8 mouse cellular contexts compared by ENCODE assay signal in genomic region chr11:106065923-106066571, GRCm38 (mm10). TPM values are rescaled to one million over a fixed set of nuclear protein-coding genes. Genes with fewer than 3 reads are reported as not detected.
DNase-seq lines count a peak whose midpoint lies in the region; ATAC-seq and TF ChIP-seq lines count a peak whose summit lies in the region.

Gene Taco1, plus strand, starts transcription at chr11:106066061.

- peak within 1 kb of the TSS; percentile 82 for H3ac ChIP-seq in C2C12 (ENCODE audit: control insufficient read depth, insufficient read length, low read depth)
- H3ac ChIP-seq in myocyte (ENCODE audit: control insufficient read depth, insufficient read length) = peak within 1 kb of the TSS; percentile 70

- no peaks in the 10 kb centered on the region for H3K27me3 ChIP-seq in C2C12 (ENCODE audit: control insufficient read depth, insufficient read depth, insufficient read length)
- no peaks in the 10 kb centered on the region for H3K27me3 ChIP-seq in erythroblast, embryonic 14.5 days (ENCODE audit: control insufficient read depth)
- no peaks in the 10 kb centered on the region for H3K27me3 ChIP-seq in heart, embryonic 11.5 days (ENCODE audit: control insufficient read depth, insufficient read depth, low read length)
- H3K27me3 ChIP-seq in kidney, embryonic 16.5 days (ENCODE audit: insufficient read depth, low read length) = no peaks in the 10 kb centered on the region
- no peaks in the 10 kb centered on the region for H3K27me3 ChIP-seq in liver, adult 2 months (ENCODE audit: control insufficient read depth, insufficient read depth, low read length)
- no peaks in the 10 kb centered on the region for H3K27me3 ChIP-seq in myocyte (ENCODE audit: control insufficient read depth, insufficient read depth, insufficient read length)
- H3K27me3 ChIP-seq in splenic B cell, adult 2 months (ENCODE audit: control insufficient read depth, insufficient read depth, low read length, poor library complexity, severe bottlenecking) = no peaks in the 10 kb centered on the region

- ATAC-seq in heart, embryonic 11.5 days (replicated peaks; ENCODE audit: insufficient number of reproducible peaks, low FRiP score, low TSS enrichment) = peak; percentile 90
- peak; percentile 98 for ATAC-seq in kidney, embryonic 16.5 days (ENCODE audit: low FRiP score, low TSS enrichment)

- H3K4me3 ChIP-seq in C2C12 (ENCODE audit: insufficient read depth, poor library complexity, severe bottlenecking) (peak within 1 kb of the TSS; percentile 97), myocyte (peak within 1 kb of the TSS; percentile 97)
- peak within 1 kb of the TSS; percentile 97 for H3K4me3 ChIP-seq in erythroblast, embryonic 14.5 days (replicated peaks)
- peak within 1 kb of the TSS; percentile 71 for H3K4me3 ChIP-seq in heart, embryonic 11.5 days (ENCODE audit: low read depth, low read length)
- H3K4me3 ChIP-seq in kidney, embryonic 16.5 days (ENCODE audit: low read length) = peak within 1 kb of the TSS; percentile 96
- H3K4me3 ChIP-seq in liver, adult 2 months (ENCODE audit: insufficient read depth, low read depth, low read length) = peak within 1 kb of the TSS; percentile 67

- H3K4me1 ChIP-seq in erythroblast, embryonic 14.5 days (ENCODE audit: control insufficient read depth) = peaks cover 31% of the 10 kb centered on the region
- H3K4me1 ChIP-seq in heart, embryonic 11.5 days (ENCODE audit: control insufficient read depth, insufficient read depth, low read length) = no peaks in the 10 kb centered on the region
- peaks cover 7% of the 10 kb centered on the region; the same call in 1 of the 2 replicates for H3K4me1 ChIP-seq in kidney, embryonic 16.5 days (ENCODE audit: insufficient read depth, low read length)
- peaks cover 9% of the 10 kb centered on the region for H3K4me1 ChIP-seq in liver, adult 2 months (ENCODE audit: control insufficient read depth, insufficient read depth, low read length)

- H3K79me2 ChIP-seq in C2C12 (ENCODE audit: control insufficient read depth, insufficient read depth) (peaks cover 19% of the 10 kb centered on the region), myocyte (ENCODE audit: control insufficient read depth, insufficient read depth) (peaks cover 11% of the 10 kb centered on the region)
- H3K79me2 ChIP-seq in liver, adult 2 months (ENCODE audit: control insufficient read depth, insufficient read depth, low read length) = peaks cover 3% of the 10 kb centered on the region

- H3K79me3 ChIP-seq in C2C12 (ENCODE audit: low read depth) = peaks cover 8% of the 10 kb centered on the region

- peak; percentile 28; the same call in 1 of the 2 replicates for TF ChIP-seq POLR2A in brain, embryonic 14.5 days (IDR thresholded peaks at IDR 0.05; ENCODE audit: borderline replicate concordance, extremely low read depth, insufficient read depth, insufficient read length, poor library complexity, severe bottlenecking)
- TF ChIP-seq POLR2A in liver, adult 2 months (IDR thresholded peaks at IDR 0.05; ENCODE audit: extremely low read depth, insufficient read depth, low read length) = peak; percentile 59; the same call in 1 of the 2 replicates
- TF ChIP-seq POLR2A in myocyte (IDR thresholded peaks at IDR 0.05; ENCODE audit: insufficient read length, low read depth) = peak; percentile 77

- H3K9me3 ChIP-seq in erythroblast, embryonic 14.5 days (ENCODE audit: control insufficient read depth, low read length) = no peaks in the 10 kb centered on the region
- H3K9me3 ChIP-seq in heart, embryonic 11.5 days (replicated peaks; ENCODE audit: control insufficient read depth, low read length) = no peaks in the 10 kb centered on the region
- H3K9me3 ChIP-seq in kidney, embryonic 16.5 days (ENCODE audit: low read length) = no peaks in the 10 kb centered on the region

- H3K36me3 ChIP-seq in C2C12 (ENCODE audit: control insufficient read depth, insufficient read depth) = peaks cover 6% of the 10 kb centered on the region
- H3K36me3 ChIP-seq in erythroblast, embryonic 14.5 days (ENCODE audit: control insufficient read depth) = peaks cover 11% of the 10 kb centered on the region
- no peaks in the 10 kb centered on the region for H3K36me3 ChIP-seq in heart, embryonic 11.5 days (ENCODE audit: control insufficient read depth, insufficient read depth, low read length)
- no peaks in the 10 kb centered on the region for H3K36me3 ChIP-seq in kidney, embryonic 16.5 days (ENCODE audit: insufficient read depth, low read length)
- peaks cover 6% of the 10 kb centered on the region; the same call in 1 of the 2 replicates for H3K36me3 ChIP-seq in liver, adult 2 months (ENCODE audit: control insufficient read depth, insufficient read depth, low read length)
- H3K36me3 ChIP-seq in myocyte (ENCODE audit: control insufficient read depth, insufficient read depth) = peaks cover 5% of the 10 kb centered on the region
- H3K36me3 ChIP-seq in splenic B cell, adult 2 months (ENCODE audit: control insufficient read depth, insufficient read depth, low read length, poor library complexity, severe bottlenecking) = no peaks in the 10 kb centered on the region

- peak within 1 kb of the TSS; percentile 81 for H3K9ac ChIP-seq in heart, embryonic 11.5 days (ENCODE audit: low read depth, low read length)
- H3K9ac ChIP-seq in kidney, embryonic 16.5 days (replicated peaks; ENCODE audit: low read length) = peak within 1 kb of the TSS; percentile 89
- peak within 1 kb of the TSS; percentile 88 for H3K9ac ChIP-seq in liver, adult 2 months (ENCODE audit: low read depth, low read length)

- peak within 1 kb of the TSS; percentile 78 for H3K27ac ChIP-seq in heart, embryonic 11.5 days (ENCODE audit: low read depth, low read length)
- H3K27ac ChIP-seq in kidney, embryonic 16.5 days (ENCODE audit: low read length) = peak within 1 kb of the TSS; percentile 90
- H3K27ac ChIP-seq in liver, adult 2 months (replicated peaks; ENCODE audit: insufficient read depth, low read depth, low read length) = peak within 1 kb of the TSS; percentile 45

- peak within 1 kb of the TSS; percentile 89 for H3K4me2 ChIP-seq in heart, embryonic 11.5 days
- peak within 1 kb of the TSS; percentile 77 for H3K4me2 ChIP-seq in kidney, embryonic 16.5 days (replicated peaks; ENCODE audit: low read depth, low read length)
- H3K4me2 ChIP-seq in myocyte (ENCODE audit: low read depth) = peak within 1 kb of the TSS; percentile 98

- WGBS in heart, embryonic 11.5 days (ENCODE audit: insufficient replicate concordance) = under 1% methylated on average over 49 of the region's 49 CpGs
- WGBS in kidney, embryonic 16.5 days = under 1% methylated on average over 49 of the region's 49 CpGs
- WGBS in liver, adult 2 months = under 1% methylated on average over 49 of the region's 49 CpGs

- no peak for TF ChIP-seq CTCF in C2C12 (IDR thresholded peaks at IDR 0.05; ENCODE audit: control insufficient read depth, insufficient read depth, insufficient read length)
- peak; percentile 55 for TF ChIP-seq CTCF in brain, embryonic 14.5 days (IDR thresholded peaks at IDR 0.05; ENCODE audit: borderline replicate concordance, extremely low read depth, insufficient read depth, insufficient read length)
- peak; percentile 52 for TF ChIP-seq CTCF in liver, adult 2 months (IDR thresholded peaks at IDR 0.05; ENCODE audit: low read depth, low read length)

- peak; percentile 98 for DNase-seq in brain, embryonic 14.5 days (ENCODE audit: low read depth)
- DNase-seq in liver, adult 2 months (ENCODE audit: extremely low read depth, low read depth, low spot score) = peak; percentile 90
- DNase-seq in splenic B cell, adult 2 months (ENCODE audit: low read depth, low spot score) = peak; percentile 94

TF ChIP-seq in C2C12, 6 proteins besides CTCF, POLR2A, EP300 and RAD21:
- TF ChIP-seq CEBPB (IDR thresholded peaks at IDR 0.05; ENCODE audit: low read depth) = peak; percentile 97
- peak; percentile 93 for TF ChIP-seq MAX (IDR thresholded peaks at IDR 0.05)
- TF ChIP-seq USF1 (IDR thresholded peaks at IDR 0.05; ENCODE audit: low read depth) = no peak
- TF ChIP-seq FOSL1 (IDR thresholded peaks at IDR 0.05; ENCODE audit: insufficient read depth, low read length, poor library complexity, severe bottlenecking) = no peak
- no peak for TF ChIP-seq MYOG (IDR thresholded peaks at IDR 0.05; ENCODE audit: control insufficient read depth, extremely low read depth, insufficient read length)
- TF ChIP-seq MYOD1 (IDR thresholded peaks at IDR 0.05; ENCODE audit: control insufficient read depth, insufficient read length, low read depth) = no peak

TF ChIP-seq in myocyte, 11 proteins besides CTCF, POLR2A, EP300 and RAD21:
- TF ChIP-seq TCF3 (IDR thresholded peaks at IDR 0.05; ENCODE audit: insufficient read length, low read depth) (no peak), MYOD1 (IDR thresholded peaks at IDR 0.05; ENCODE audit: control insufficient read depth in 1 of 3, insufficient read length in 2 of 3, low read depth in 2 of 3) (peak in 1 of 3 experiments; percentile 20), SRF (IDR thresholded peaks at IDR 0.05; ENCODE audit: control insufficient read depth, insufficient read length, low read depth) (peak; percentile 50), E2F4 (IDR thresholded peaks at IDR 0.05; ENCODE audit: insufficient read depth) (no peak), CEBPB (IDR thresholded peaks at IDR 0.05; ENCODE audit: insufficient read depth, poor library complexity, severe bottlenecking) (peak; percentile 96), MAX (IDR thresholded peaks at IDR 0.05; ENCODE audit: low read depth) (peak; percentile 76), USF1 (IDR thresholded peaks at IDR 0.05; ENCODE audit: low read depth) (no peak), MYOG (IDR thresholded peaks at IDR 0.05; ENCODE audit: control insufficient read depth in 1 of 3, insufficient read depth in 1 of 3, insufficient read length in 2 of 3, low read depth in 2 of 3) (peak in 1 of 3 experiments; percentile 59), TCF12 (IDR thresholded peaks at IDR 0.05; ENCODE audit: insufficient read depth, poor library complexity, severe bottlenecking) (no peak), POLR2AphosphoS2 (IDR thresholded peaks at IDR 0.05; ENCODE audit: insufficient read length, low read depth) (peak; percentile 64), REST (IDR thresholded peaks at IDR 0.05; ENCODE audit: insufficient read depth, insufficient read length) (no peak)

RNA-seq across cellular contexts. Expression of gene Taco1, which starts in this region (rescaled TPM):
- polyA plus RNA-seq in C2C12 (2012; fragmentation: generic; extraction: Trizol) (15.8 TPM), myocyte (2012; fragmentation: generic; extraction: Trizol) (21.2 TPM)
- polyA plus RNA-seq in brain, embryonic 14.5 days (2012; rRNA removed) = 12.6 and 13.4 TPM in 2 replicates
- 0.49 and 0.57 TPM in 2 replicates for polyA plus RNA-seq in erythroblast, embryonic 14.5 days (2012)
- 9.7 and 11.0 TPM in 2 replicates for polyA plus RNA-seq in heart, embryonic 11.5 days (2014; fragmentation: Nextera tagmentation; extraction: Ambion mirVana)
- 13.0 and 13.2 TPM in 2 replicates for polyA plus RNA-seq in kidney, embryonic 16.5 days (2015; fragmentation: Nextera tagmentation; extraction: Ambion mirVana)
- 31.3 and 33.7 TPM in 2 replicates for total RNA-seq in liver, adult 2 months (2014; rRNA removed)
- polyA plus RNA-seq in liver, adult 2 months (2012; rRNA removed) = 19.1 and 20.0 TPM in 2 replicates

Comparison
In these comparisons a context has a peak if more than half of its experiments do, and no peak if none do; other contexts are left out.
1. Peak in every context shown above with its lines: DNase-seq, ATAC-seq, H3K4me3 ChIP-seq and H3K27ac ChIP-seq.